Mouse (Mus musculus): Measurements from ENCODE around the gene Mtmr2. TPM values are rescaled to one million over a fixed set of nuclear protein-coding genes. Genes with fewer than 3 reads are reported as not detected.
"Not testable (repeated sequence)": the region's sequence is repeated elsewhere in the genome, so short reads cannot be mapped to it uniquely, and the experiment has no call there.

Gene Mtmr2
- 51.0 and 54.4 TPM in 2 replicates for polyA plus RNA-seq (2014; fragmentation: Nextera tagmentation; extraction: Ambion mirVana)

DNA sequence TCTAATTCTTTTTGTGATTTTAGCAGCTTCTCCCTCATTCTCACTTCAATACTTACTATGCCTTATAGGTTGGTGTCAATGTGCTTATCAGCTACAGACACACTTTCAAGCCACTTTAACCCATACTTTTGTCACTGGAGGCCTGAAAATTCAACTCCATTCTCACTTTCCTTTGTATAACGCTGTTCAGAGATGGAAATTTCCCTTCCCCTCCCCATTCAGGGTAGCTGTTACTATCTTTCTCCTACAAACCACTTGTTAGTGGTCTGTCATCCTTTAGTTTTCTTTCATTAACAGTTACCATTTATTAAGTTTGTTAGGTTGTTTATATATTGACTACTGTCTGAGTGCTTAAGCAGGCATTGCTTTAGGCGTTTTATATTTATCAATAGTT lies at the start of gene Mtmr2:
Gene Mtmr2, plus strand, starts transcription at position 7 of the 394 bp plus-strand sequence.
- Histone ChIP-seq H3K4me1 (replicated peaks; ENCODE audit: control insufficient read depth, insufficient read depth, low read length) (peaks cover 13% of the 10 kb centered on the region), H3K9ac (peak within 1 kb of the TSS; percentile 81), H3K36me3 (replicated peaks; ENCODE audit: control insufficient read depth, insufficient read depth) (no peaks in the 10 kb centered on the region), H3K4me2 (replicated peaks) (peak within 1 kb of the TSS; percentile 84), H3K27me3 (ENCODE audit: control insufficient read depth, insufficient read depth, low read length) (no peaks in the 10 kb centered on the region), H3K4me3 (replicated peaks; ENCODE audit: low read length) (peak within 1 kb of the TSS; percentile 73), H3K27ac (peak within 1 kb of the TSS; percentile 89), H3K9me3 (ENCODE audit: control insufficient read depth, low read length) (no peaks in the 10 kb centered on the region)
- ATAC-seq (ENCODE audit: low FRiP score) (no peak), DNase-seq (ENCODE audit: low spot score) (no peak)
- 53% methylated on average over 2 of the region's 2 CpGs for WGBS

DNA sequence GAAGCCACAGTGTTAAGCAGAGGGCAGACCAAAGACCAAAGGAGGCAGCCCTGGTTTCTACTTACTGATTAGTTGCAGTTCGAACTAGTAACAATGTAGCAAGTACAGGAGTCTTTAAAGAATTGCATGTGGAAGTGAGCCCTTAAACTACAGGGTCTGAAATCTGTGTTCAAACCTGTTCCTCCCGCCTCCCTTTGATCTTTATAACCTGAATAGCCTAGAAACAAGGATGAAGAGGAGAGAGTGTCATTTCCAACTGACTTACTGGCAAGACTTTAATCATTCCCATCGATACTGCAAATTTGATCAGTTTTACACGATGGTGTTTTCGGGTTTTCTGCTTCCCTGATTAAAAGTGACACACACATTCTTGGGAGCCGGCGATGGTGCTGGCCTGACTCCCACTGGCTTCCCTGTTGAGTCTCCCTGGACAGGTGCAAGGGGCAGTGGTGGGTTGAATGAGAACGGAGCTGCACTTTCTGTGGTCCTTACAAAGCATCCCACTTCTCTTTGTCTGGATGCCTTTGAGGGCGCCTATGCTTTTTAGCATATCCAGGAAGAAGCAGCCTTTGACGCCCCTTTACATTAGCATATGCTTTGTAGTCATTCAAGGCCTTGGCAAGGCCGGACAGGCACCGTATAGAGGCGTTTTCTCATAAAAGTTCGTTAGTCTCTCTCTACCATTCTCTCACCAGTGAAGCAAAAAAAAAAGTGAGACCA lies 49.0 kb upstream of the Mtmr2 start:
- Histone ChIP-seq H3K9me3 (ENCODE audit: control insufficient read depth, low read length) (no peaks in the 10 kb centered on the region), H3K9ac (no peak overlapping the region), H3K27me3 (ENCODE audit: control insufficient read depth, insufficient read depth, low read length) (no peaks in the 10 kb centered on the region), H3K4me1 (replicated peaks; ENCODE audit: control insufficient read depth, insufficient read depth, low read length) (0 out of 2 replicates have a peak, but pooled peaks cover 3% of the 10 kb centered on the region), H3K4me3 (replicated peaks; ENCODE audit: low read length) (no peak overlapping the region), H3K36me3 (replicated peaks; ENCODE audit: control insufficient read depth, insufficient read depth) (peaks cover 10% of the 10 kb centered on the region; the same call in 1 of the 2 replicates), H3K4me2 (replicated peaks) (no peak overlapping the region), H3K27ac (peak overlapping the region; percentile 61)
- 13% methylated on average over 14 of the region's 14 CpGs for WGBS
- peak; percentile 89 for ATAC-seq (ENCODE audit: low FRiP score)
- DNase-seq (ENCODE audit: low spot score) = no peak

DNA sequence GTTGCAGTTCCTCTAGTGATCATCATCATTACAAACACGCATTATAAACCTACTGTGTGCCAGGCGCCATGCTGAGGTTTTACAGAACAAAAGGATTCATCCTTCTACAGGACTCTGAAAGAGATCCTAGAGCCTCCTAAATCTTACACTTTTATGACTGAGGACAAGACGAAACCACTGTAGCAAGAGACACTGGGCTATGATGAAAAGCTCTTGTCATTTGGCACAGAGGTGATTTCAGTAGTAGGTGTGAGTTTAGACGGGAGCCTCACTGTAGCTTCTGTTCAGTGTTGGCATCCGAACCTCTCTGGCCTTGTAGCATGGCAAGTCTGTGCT lies 48.5 kb upstream of the Mtmr2 start:
- no peaks in the 10 kb centered on the region for H3K27me3 ChIP-seq (ENCODE audit: control insufficient read depth, insufficient read depth, low read length)
- H3K4me3 ChIP-seq (replicated peaks; ENCODE audit: low read length) = no peak overlapping the region
- H3K27ac ChIP-seq = peak overlapping the region; percentile 59
- WGBS = 25% methylated on average over 5 of the region's 5 CpGs
- no peak for DNase-seq (ENCODE audit: low spot score)
- 0 out of 2 replicates have a peak, but pooled peaks cover 3% of the 10 kb centered on the region for H3K4me1 ChIP-seq (replicated peaks; ENCODE audit: control insufficient read depth, insufficient read depth, low read length)
- no peaks in the 10 kb centered on the region for H3K9me3 ChIP-seq (ENCODE audit: control insufficient read depth, low read length)
- H3K4me2 ChIP-seq (replicated peaks) = no peak overlapping the region
- no peak for ATAC-seq (ENCODE audit: low FRiP score)
- H3K9ac ChIP-seq = no peak overlapping the region
- peaks cover 10% of the 10 kb centered on the region; the same call in 1 of the 2 replicates for H3K36me3 ChIP-seq (replicated peaks; ENCODE audit: control insufficient read depth, insufficient read depth)

DNA sequence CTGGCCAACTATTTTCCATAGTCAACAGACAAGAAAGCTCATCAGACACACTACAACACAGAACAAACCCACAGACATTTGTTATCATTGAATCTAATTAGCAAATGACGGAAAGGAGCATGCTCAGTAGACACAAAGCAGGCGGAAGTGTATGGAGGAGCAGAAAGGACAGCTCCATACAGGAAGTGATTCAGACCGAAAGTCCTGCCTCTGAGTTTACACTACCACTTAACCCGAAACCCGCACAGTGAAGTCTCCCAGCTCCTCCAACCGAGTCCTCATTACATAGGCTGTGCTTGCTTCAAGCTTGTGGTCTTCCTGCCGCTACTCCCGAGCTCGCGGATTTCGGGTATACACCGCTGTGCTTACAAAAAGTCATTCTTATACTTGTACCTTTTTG lies 46.4 kb upstream of the Mtmr2 start:
- peaks cover 15% of the 10 kb centered on the region for H3K36me3 ChIP-seq (replicated peaks; ENCODE audit: control insufficient read depth, insufficient read depth)
- ATAC-seq (ENCODE audit: low FRiP score) = no peak
- H3K27me3 ChIP-seq (ENCODE audit: control insufficient read depth, insufficient read depth, low read length) = no peaks in the 10 kb centered on the region
- H3K4me2 ChIP-seq (replicated peaks) = no peak overlapping the region
- H3K4me1 ChIP-seq (replicated peaks; ENCODE audit: control insufficient read depth, insufficient read depth, low read length) = 0 out of 2 replicates have a peak, but pooled peaks cover 3% of the 10 kb centered on the region
- DNase-seq (ENCODE audit: low spot score) = no peak
- 95% methylated on average over 12 of the region's 12 CpGs for WGBS
- no peak overlapping the region for H3K4me3 ChIP-seq (replicated peaks; ENCODE audit: low read length)
- no peak overlapping the region for H3K27ac ChIP-seq
- H3K9me3 ChIP-seq (ENCODE audit: control insufficient read depth, low read length) = no peaks in the 10 kb centered on the region
- no peak overlapping the region for H3K9ac ChIP-seq

DNA sequence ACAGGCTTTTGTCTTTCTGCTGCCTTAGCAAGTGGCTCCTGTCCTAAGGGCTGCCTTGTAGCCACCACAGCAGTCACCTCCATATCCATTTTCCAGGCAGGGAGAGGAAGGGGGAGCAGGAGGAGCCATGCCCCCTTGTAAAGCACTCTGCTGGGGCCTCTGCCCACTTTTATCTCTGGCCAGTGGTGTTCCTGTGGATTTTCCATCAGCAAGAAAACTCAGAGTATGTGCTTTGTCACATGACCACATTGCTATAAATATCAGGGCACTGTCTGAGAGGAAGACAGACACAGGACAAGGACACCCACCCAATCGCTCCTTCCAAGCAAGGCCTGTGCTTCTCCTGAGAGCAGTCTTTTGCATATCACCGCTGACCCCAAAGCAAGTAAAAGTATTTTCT lies 45.1 kb upstream of the Mtmr2 start:
- WGBS = 89% methylated on average over 2 of the region's 2 CpGs
- no peak overlapping the region for H3K27ac ChIP-seq
- peaks cover 15% of the 10 kb centered on the region for H3K36me3 ChIP-seq (replicated peaks; ENCODE audit: control insufficient read depth, insufficient read depth)
- H3K9me3 ChIP-seq (ENCODE audit: control insufficient read depth, low read length) = no peaks in the 10 kb centered on the region
- H3K9ac ChIP-seq = no peak overlapping the region
- no peak overlapping the region for H3K4me3 ChIP-seq (replicated peaks; ENCODE audit: low read length)
- no peaks in the 10 kb centered on the region for H3K27me3 ChIP-seq (ENCODE audit: control insufficient read depth, insufficient read depth, low read length)
- H3K4me2 ChIP-seq (replicated peaks) = no peak overlapping the region
- no peaks in the 10 kb centered on the region for H3K4me1 ChIP-seq (replicated peaks; ENCODE audit: control insufficient read depth, insufficient read depth, low read length)
- ATAC-seq (ENCODE audit: low FRiP score) (no peak), DNase-seq (ENCODE audit: low spot score) (no peak)

DNA sequence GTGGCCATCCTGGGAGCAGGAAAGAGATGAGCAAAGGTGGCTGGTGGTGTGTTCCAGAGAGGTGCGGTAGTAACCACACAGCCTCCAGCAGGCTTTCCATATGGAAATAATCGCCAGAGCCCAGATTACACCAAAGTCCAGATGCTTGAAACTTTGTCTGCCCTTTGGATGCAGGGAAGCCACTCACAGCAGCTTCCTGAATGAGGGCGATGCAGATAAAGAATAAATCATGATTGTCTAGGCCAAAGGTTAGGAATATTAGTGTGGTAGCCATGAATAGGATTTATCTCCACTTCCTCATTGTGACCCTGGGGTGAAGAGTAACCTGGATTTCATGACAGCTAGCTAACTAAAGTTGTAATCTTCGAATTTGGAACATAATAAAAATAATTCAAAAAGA lies 43.3 kb upstream of the Mtmr2 start:
- 91% methylated on average over 4 of the region's 4 CpGs for WGBS
- no peak for ATAC-seq (ENCODE audit: low FRiP score)
- no peak for DNase-seq (ENCODE audit: low spot score)

DNA sequence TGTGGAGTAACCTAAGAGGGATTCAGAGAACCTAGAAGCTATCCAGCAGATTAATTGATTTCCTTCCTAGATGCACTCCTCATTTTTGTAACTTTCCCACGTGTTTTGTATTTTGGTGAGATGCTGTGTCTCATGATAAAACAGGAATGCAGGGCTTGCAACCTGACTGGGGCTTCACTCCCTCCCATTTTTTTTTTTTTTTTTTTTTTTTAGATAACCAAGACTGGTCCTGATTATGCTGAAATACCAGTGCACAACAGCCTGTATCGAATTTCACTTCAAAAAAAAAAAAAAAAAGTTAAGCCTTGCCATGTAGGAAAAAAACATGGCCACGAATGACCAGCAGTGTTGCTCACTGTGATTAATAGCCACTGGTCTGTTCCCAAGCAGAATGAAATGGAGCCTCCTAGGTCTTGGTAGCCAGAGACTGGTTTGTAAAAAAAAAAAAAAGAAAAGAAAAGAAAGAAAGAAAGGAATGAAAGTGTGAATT lies 41.1 kb upstream of the Mtmr2 start:
- ATAC-seq (ENCODE audit: low FRiP score) = no peak
- H3K4me1 ChIP-seq (replicated peaks; ENCODE audit: control insufficient read depth, insufficient read depth, low read length) = no peaks in the 10 kb centered on the region
- WGBS = 54% methylated on average over 3 of the region's 3 CpGs

More for the DNA sequence above, 43.3 kb upstream of the Mtmr2 start:
- H3K4me2 ChIP-seq (replicated peaks) = no peak overlapping the region
- H3K9me3 ChIP-seq (ENCODE audit: control insufficient read depth, low read length) = no peaks in the 10 kb centered on the region
- no peaks in the 10 kb centered on the region for H3K27me3 ChIP-seq (ENCODE audit: control insufficient read depth, insufficient read depth, low read length)
- H3K36me3 ChIP-seq (replicated peaks; ENCODE audit: control insufficient read depth, insufficient read depth) = peaks cover 15% of the 10 kb centered on the region
- no peak overlapping the region for H3K27ac ChIP-seq
- H3K4me3 ChIP-seq (replicated peaks; ENCODE audit: low read length) = no peak overlapping the region
- no peaks in the 10 kb centered on the region for H3K4me1 ChIP-seq (replicated peaks; ENCODE audit: control insufficient read depth, insufficient read depth, low read length)
- H3K9ac ChIP-seq = no peak overlapping the region

DNA sequence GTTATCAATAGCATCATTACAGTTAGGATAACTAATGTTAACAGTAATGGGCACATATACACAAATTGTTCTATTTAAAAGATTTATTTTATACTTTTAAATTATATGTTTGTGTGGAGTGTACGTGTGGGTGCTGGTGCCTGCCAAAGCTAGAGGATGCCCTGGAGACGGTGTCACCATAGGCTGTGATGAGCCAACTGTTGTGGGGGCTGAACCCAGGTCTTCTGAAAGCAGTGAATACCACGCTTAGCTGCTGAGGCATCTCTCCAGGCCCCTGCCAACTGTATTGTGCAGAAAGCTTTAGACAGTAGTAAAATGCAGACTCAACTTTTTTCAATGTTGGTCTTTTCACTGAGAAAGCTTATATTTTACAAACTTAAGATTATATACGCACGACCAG lies 38.8 kb upstream of the Mtmr2 start:
- Histone ChIP-seq H3K9ac (no peak overlapping the region), H3K4me3 (replicated peaks; ENCODE audit: low read length) (no peak overlapping the region), H3K27ac (no peak overlapping the region), H3K4me1 (replicated peaks; ENCODE audit: control insufficient read depth, insufficient read depth, low read length) (no peaks in the 10 kb centered on the region), H3K36me3 (replicated peaks; ENCODE audit: control insufficient read depth, insufficient read depth) (peaks cover 5% of the 10 kb centered on the region), H3K9me3 (ENCODE audit: control insufficient read depth, low read length) (no peaks in the 10 kb centered on the region), H3K4me2 (replicated peaks) (no peak overlapping the region), H3K27me3 (ENCODE audit: control insufficient read depth, insufficient read depth, low read length) (no peaks in the 10 kb centered on the region)
- ATAC-seq (ENCODE audit: low FRiP score) = no peak
- DNase-seq (ENCODE audit: low spot score) = no peak
- WGBS = 88% methylated on average over 5 of the region's 5 CpGs

More for the DNA sequence above, 41.1 kb upstream of the Mtmr2 start:
- Histone ChIP-seq H3K4me3 (replicated peaks; ENCODE audit: low read length) (no peak overlapping the region), H3K27me3 (ENCODE audit: control insufficient read depth, insufficient read depth, low read length) (no peaks in the 10 kb centered on the region), H3K9ac (no peak overlapping the region), H3K4me2 (replicated peaks) (no peak overlapping the region), H3K27ac (no peak overlapping the region), H3K9me3 (ENCODE audit: control insufficient read depth, low read length) (no peaks in the 10 kb centered on the region), H3K36me3 (replicated peaks; ENCODE audit: control insufficient read depth, insufficient read depth) (peaks cover 15% of the 10 kb centered on the region)
- no peak for DNase-seq (ENCODE audit: low spot score)

DNA sequence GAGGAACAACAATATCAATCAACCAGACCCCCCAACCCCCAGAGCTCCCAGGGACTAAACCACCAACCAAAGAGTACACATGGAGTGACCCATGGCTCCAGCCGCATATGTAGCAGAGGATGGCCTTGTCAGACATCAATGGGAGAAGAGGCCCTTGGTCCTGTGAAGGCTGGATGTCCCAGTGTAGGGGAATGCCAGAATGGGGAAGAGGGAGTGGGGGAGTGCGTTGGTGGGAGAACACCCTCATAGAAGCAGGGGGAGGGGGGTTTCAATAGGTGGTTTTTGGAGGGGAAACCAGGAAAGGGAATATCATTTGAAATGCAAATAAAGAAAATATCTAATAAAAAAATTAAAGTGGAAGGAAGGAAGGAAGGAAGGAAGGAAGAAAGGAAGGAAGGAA lies 32.3 kb upstream of the Mtmr2 start:
- not testable (repeated sequence) for H3K27me3 ChIP-seq (ENCODE audit: control insufficient read depth, insufficient read depth, low read length); H3K4me2 ChIP-seq (replicated peaks); H3K4me3 ChIP-seq (replicated peaks; ENCODE audit: low read length); H3K36me3 ChIP-seq (replicated peaks; ENCODE audit: control insufficient read depth, insufficient read depth); H3K9me3 ChIP-seq (ENCODE audit: control insufficient read depth, low read length); H3K27ac ChIP-seq; ATAC-seq (ENCODE audit: low FRiP score); H3K4me1 ChIP-seq (replicated peaks; ENCODE audit: control insufficient read depth, insufficient read depth, low read length); H3K9ac ChIP-seq; DNase-seq (ENCODE audit: low spot score)
- 80% methylated on average over 2 of the region's 2 CpGs for WGBS
